Mouse (Mus musculus) spleen, adult 2 months (tissue): ENCODE data around the gene Rnf187.

Experiments
- CTCF ChIP-seq: fragments of 200-500 bp; IDR thresholded peaks from 2 replicates; pipeline ENCODE4 v1.5.1; 2011; ENCODE audit warnings: mild to moderate bottlenecking, inconsistent platforms; ENCODE audit not compliant: insufficient read depth, insufficient read length, insufficient replicate concordance; ENCODE audit errors: extremely low read depth
- POLR2A ChIP-seq: fragments of 200-500 bp; IDR thresholded peaks from 2 replicates; pipeline ENCODE4 v1.6.1; 2011; ENCODE audit warnings: low read depth, low read length, inconsistent platforms

GRCm38 (mm10) chr11:58964216-58964615, 25.5 kb upstream of the Rnf187 start:
- TF ChIP-seq POLR2A: no peak
- TF ChIP-seq CTCF: no peak
